Mouse (Mus musculus): ENCODE measurements around the gene Slc4a1. TPM values are rescaled to one million over a fixed set of nuclear protein-coding genes. Genes with fewer than 3 reads are reported as not detected.

Gene Slc4a1
- total RNA-seq, 2 experiments from 2014 or later: 0.10 to 0.15 TPM

Small RNA genes within 50 kb of the gene (microRNA-seq; reads per million reads assigned to microRNA genes)
- 0.60 to 0.85 reads per million in 2 experiments for gene Mir6930

Other genes starting within 250 kb of the Slc4a1 start
- not detected for gene Nags, start 220.7 kb downstream of the Slc4a1 start, total RNA-seq (2021)
- gene Tmem101, start 209.8 kb downstream of the Slc4a1 start, total RNA-seq (2021): 10 to 100 TPM; 29.5 to 30.6 TPM
- 10 to 100 TPM; 59.4 to 60.8 TPM for gene Lsm12, start 180.9 kb downstream of the Slc4a1 start, total RNA-seq (2021)
- 10 to 100 TPM; 52.0 to 58.5 TPM for gene G6pc3, start 176.6 kb downstream of the Slc4a1 start, total RNA-seq (2021)
- gene Hdac5, start 136.0 kb downstream of the Slc4a1 start, total RNA-seq (2021): 100 to 1,000 TPM; 227 to 234 TPM
- gene BC030867, start 117.3 kb downstream of the Slc4a1 start, total RNA-seq (2021): 1 to 10 TPM in 1 of 2 experiments, under 1 TPM in 1; 0.58 to 1.5 TPM
- gene Asb16, start 97.5 kb downstream of the Slc4a1 start, total RNA-seq (2021): 1 to 10 TPM; 1.0 to 1.2 TPM
- gene Tmub2, start 81.3 kb downstream of the Slc4a1 start, total RNA-seq (2021): 10 to 100 TPM; 64.2 to 64.8 TPM
- gene Atxn7l3, start 69.6 kb downstream of the Slc4a1 start, total RNA-seq (2021): 100 to 1,000 TPM; 172 to 173 TPM
- 100 to 1,000 TPM; 127 to 128 TPM for gene Ubtf, start 46.5 kb downstream of the Slc4a1 start, total RNA-seq (2021)
- gene Rundc3a, start 27.2 kb upstream of the Slc4a1 start, total RNA-seq (2021): 100 to 1,000 TPM; 455 to 507 TPM
- 10 to 100 TPM; 61.9 to 64.0 TPM for gene Slc25a39, start 41.7 kb upstream of the Slc4a1 start, total RNA-seq (2021)
- 10 to 100 TPM; 60.3 to 68.3 TPM for gene Grn, start 64.1 kb upstream of the Slc4a1 start, total RNA-seq (2021)
- gene Fam171a2, start 81.5 kb upstream of the Slc4a1 start, total RNA-seq (2021): 100 to 1,000 TPM in 1 of 2 experiments, 10 to 100 TPM in 1; 97.3 to 111 TPM
- 1 to 10 TPM; 1.3 to 3.8 TPM for gene Itga2b, start 103.9 kb upstream of the Slc4a1 start, total RNA-seq (2021)
- 10 to 100 TPM; 44.1 to 58.6 TPM for gene Gpatch8, start 190.2 kb upstream of the Slc4a1 start, total RNA-seq (2021)
- gene Gm11627, start 213.3 kb upstream of the Slc4a1 start, total RNA-seq (2021): 1 to 10 TPM in 1 of 2 experiments, under 1 TPM in 1; 0.90 to 3.2 TPM
- gene Fzd2, start 238.2 kb upstream of the Slc4a1 start, total RNA-seq (2021): 1 to 10 TPM; 6.3 to 8.9 TPM